Mouse (Mus musculus): ENCODE data around the gene Fbxl21.

Gene Fbxl21

GRCm38 (mm10) chr13:56522081-56522820 lies at the start of gene Fbxl21:
TSS of gene Fbxl21 (plus strand) at chr13:56522472.
- DNase-seq (ENCODE audit: low spot score in 2 of 2) = peak; percentile 86 to 91

GRCm38 (mm10) chr13:56472661-56473060 lies 49.6 kb upstream of the Fbxl21 start:
- no peak for DNase-seq (ENCODE audit: low spot score in 2 of 2)

DNA sequence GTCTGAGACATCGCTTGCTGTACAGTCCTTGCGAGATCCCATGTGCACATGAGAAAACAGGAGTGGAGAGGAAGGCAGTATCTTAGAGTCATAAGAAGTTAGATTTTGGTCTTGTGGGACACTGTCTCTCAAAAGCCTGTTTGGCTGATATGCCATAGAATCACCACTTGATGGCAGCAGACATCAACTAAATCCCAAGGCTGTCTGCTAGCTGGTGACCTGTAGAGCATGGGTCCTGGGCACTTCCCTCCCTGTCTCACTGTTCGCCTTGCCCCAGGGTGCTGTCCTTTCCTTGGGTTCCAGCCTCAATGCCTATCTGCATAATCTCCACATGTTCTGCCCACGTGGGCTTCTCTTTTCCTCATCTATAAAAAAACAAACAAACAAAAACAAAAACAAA lies 46.9 kb upstream of the Fbxl21 start:
- DNase-seq (ENCODE audit: low spot score in 2 of 2) = peak; percentile 10 to 27

- no peak for DNase-seq (ENCODE audit: low spot score in 2 of 2)
Observed at GRCm38 (mm10) chr13:56476790-56477189, 45.5 kb upstream of the Fbxl21 start.

GRCm38 (mm10) chr13:56477271-56477670 lies 45.0 kb upstream of the Fbxl21 start:
- no peak for DNase-seq (ENCODE audit: low spot score in 2 of 2)

DNA sequence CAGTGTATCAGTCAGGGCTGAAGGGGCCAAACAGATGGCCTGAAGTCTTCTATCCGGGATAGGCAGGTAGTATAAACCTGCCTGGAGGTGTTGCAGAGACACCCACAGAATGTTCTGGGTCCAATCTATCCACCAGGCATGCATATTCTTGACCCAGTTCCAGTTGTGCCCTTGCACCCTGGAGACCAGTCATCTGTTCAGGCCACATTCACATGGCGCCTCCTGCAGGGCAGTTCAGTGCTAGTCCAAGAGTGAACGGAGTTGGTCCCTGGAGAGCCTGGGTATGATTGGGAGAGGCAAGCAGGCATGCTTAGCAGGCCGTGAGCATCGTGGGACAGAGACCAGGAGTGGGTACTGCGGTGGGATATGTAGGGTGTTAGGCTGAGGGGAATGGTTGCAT lies 44.2 kb upstream of the Fbxl21 start:
- no peak for DNase-seq (ENCODE audit: low spot score in 2 of 2)

GRCm38 (mm10) chr13:56482146-56482545 lies 40.1 kb upstream of the Fbxl21 start, which contains the start of gene Il9:
TSS of gene Il9 (minus strand) at chr13:56482246.
- DNase-seq (ENCODE audit: low spot score in 2 of 2) = no peak

DNA sequence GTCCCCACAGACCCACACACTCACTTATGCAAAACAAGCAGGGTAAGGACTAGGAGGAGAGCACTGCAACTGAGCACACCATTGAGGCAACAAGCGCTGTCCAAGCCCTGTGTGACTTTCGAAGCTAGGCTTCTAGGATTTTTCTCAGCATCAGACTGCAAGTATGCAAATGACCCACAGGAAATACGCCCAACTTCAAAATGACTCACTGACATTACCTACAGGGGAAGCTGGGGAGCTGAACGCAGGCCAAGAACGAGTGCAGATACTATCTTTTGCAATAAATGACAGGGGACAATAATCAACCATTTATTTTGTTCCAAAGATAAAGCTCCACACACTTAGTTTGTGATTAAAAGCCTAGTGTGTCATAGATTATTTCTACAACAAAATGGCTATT lies 34.3 kb upstream of the Fbxl21 start:
- DNase-seq (ENCODE audit: low spot score in 2 of 2) = no peak

DNA sequence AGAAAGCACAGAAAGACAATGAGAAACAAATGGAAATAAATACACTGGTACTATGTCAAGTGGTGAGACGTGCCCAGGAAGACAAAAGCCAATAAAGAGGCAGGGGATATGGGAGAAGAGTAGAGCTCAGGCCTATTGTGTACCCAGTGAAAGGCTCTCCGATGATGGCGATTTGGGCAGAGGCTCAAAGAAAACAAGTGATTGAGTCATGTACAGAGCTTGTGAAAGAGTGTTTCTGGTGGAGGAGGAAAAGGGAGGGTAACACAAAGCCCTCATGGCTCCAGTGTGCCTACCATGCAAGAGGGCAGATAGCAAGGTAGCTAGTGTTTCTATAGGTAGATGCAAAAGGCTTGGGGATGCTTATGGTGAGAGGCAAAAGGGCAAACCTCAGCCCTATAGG lies 27.8 kb upstream of the Fbxl21 start:
- DNase-seq (ENCODE audit: low spot score in 2 of 2) = no peak

- DNase-seq (ENCODE audit: low spot score in 2 of 2) = no peak
Observed at GRCm38 (mm10) chr13:56500132-56500531, 22.1 kb upstream of the Fbxl21 start.

- DNase-seq (ENCODE audit: low spot score in 2 of 2) = no peak
Observed at GRCm38 (mm10) chr13:56500636-56501035, 21.6 kb upstream of the Fbxl21 start.

DNA sequence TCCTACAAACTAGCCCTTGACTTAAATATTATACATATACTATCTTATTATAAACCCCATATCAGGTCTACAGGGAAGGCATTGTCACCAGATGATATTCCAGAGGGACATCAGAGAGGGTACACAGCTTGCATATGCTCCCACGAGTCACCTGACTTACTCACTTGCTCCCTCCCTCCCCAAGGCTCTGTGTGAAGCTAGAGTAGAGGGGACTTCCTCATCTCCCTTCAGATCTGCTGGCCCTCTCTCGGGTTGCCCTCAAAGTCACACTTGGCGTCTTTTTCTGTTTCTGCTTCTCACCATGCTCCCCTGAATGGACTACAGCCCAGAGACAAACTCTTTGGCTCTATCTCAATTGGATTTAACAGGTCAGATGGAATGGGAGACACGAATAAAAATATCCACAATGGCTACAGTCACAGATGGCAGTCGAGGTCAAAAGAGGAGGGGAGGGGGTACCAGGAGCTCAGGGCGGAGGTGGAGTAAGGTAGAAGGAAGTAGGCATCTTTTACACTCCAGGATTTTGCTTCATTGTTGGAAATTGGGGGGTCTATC lies 20.3 kb upstream of the Fbxl21 start:
- no peak for DNase-seq (ENCODE audit: low spot score in 2 of 2)

DNA sequence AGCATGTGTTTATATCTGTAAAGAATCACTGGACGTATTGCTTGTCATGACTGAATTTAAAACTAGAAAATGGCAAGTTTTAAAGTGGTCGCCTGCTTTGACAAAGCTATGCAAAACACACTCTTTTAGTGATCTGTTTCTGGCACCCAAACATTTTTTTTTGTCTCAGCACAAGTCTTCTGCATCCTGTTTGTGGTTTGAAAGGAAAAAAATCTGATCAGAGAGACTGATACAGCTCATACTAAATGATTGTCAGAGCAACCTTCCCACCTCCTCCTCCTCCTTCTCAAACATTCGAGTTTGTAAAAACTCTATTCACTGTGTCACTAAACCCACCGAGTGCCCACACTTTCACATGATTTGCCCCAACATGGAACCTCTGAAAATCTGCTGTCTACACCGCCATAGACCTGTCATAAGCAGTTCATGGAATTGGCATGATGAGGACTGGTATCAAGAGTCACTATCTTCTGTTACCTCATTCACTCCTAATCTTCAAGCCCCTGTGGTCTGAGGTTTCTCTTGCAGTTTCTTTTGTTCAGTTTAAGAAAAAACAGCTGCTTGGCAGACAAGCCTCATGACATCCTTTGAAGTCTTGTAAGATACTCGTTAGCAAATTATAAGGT lies 15.3 kb upstream of the Fbxl21 start:
- DNase-seq (ENCODE audit: low spot score in 2 of 2) = no peak

DNA sequence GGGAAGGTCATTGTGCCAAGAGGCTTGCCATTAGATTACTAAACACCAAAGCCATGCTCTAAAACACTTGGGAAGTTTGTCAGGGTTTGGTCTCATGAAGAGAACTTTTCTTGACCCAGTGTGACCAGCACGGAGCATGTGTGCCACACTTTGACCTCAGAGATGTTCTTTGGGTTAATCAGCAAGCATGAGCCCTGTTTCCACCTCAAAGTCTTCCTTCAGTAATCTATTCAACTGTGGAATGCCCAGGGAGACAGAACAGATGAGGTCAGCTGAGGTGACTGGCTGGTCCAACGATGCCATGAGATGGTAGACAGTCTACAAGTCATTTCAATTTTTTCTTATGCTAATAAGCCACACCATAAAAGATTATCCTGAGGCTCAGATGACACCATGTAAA lies 12.5 kb upstream of the Fbxl21 start:
- DNase-seq (ENCODE audit: low spot score in 2 of 2) = no peak

DNA sequence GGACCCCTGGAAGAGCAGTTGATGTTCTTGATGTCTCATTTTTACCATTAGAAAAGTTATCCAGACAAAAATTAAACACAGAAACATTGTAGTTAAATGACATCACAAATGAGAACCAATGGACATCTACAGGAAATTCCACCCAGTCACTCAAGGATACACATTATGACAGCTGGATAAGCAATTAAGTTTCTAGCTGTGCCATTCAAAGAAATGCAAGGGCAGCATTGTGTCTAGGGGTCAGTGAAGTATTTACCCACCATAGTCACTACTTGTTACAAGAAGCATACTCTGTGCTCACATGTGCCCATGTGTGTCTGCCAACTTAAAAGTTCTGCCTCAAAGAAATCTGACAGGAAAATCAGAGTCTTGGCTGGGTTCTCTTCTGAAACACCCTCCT lies 8.7 kb upstream of the Fbxl21 start:
- DNase-seq (ENCODE audit: low spot score in 2 of 2) = no peak

GRCm38 (mm10) chr13:56516311-56516710 lies 6.0 kb upstream of the Fbxl21 start:
- no peak for DNase-seq (ENCODE audit: low spot score in 2 of 2)

DNA sequence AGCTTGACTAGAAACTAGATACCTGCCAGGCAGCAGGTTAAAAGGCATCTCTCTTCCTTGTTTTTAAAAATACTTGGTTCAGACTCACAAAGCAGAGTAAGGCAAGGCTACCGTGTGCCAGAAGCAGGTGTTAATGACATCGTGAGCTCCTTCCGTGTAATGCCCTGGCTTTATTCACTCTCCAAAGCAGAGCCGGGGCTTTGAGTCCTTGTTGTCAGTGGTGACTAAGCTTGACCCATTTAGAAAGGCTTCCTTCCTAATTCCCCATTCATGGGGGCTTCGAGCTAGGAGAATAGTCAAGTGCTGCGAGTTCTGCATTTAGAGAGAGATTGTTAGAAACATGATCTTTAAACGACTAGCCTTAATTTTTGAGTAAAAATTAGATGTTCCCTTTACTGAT lies 5.5 kb upstream of the Fbxl21 start:
- no peak for DNase-seq (ENCODE audit: low spot score in 2 of 2)

- no peak for DNase-seq (ENCODE audit: low spot score in 2 of 2)
Observed at GRCm38 (mm10) chr13:56522821-56523167, 522 bp downstream of the Fbxl21 start.

- DNase-seq (ENCODE audit: low spot score in 2 of 2) = no peak
Observed at GRCm38 (mm10) chr13:56526871-56527270, 4.6 kb downstream of the Fbxl21 start.

GRCm38 (mm10) chr13:56527846-56528245 lies 5.6 kb downstream of the Fbxl21 start:
- no peak for DNase-seq (ENCODE audit: low spot score in 2 of 2)

- DNase-seq (ENCODE audit: low spot score in 2 of 2) = no peak
Observed at GRCm38 (mm10) chr13:56528281-56528680, 6.0 kb downstream of the Fbxl21 start.

DNA sequence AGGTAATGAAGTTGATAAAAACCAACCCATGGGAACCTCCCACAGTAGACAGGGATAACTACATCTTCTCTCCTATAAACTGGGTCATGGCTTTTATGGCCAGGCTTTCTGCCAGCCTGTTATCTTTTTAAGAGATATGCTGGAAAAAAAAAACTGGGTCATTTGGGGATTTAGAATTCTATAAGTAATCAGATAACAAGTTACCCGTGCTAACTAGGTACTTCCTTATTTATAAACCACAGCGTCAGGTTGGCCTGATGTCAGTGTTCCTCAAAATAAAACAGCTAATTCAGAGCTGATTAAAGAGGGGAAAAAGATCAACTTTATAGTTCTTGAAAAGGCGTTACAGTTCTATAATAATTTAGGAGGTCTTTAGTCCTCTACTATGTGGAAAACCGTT lies 6.8 kb downstream of the Fbxl21 start:
- no peak for DNase-seq (ENCODE audit: low spot score in 2 of 2)

DNA sequence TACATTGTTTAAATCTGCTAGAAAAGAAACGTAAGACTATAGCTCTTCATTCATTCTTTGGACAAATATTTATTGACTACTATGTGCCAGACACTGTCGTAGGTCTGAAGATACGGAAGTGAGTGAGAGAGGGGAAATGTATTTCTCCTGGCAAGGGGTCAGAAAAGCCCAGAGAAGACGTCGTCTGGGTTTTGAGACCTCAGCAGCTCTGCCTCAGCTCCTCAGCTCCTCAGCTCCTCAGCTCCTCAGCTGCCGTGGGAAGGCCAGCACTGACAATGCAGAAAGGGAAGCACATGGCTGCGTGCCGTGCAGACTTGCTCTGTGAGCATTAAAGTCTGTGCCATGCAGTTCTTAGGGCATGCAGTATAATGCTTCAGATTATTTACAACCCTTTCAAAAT lies 7.4 kb downstream of the Fbxl21 start:
- no peak for DNase-seq (ENCODE audit: low spot score in 2 of 2)
